Mouse (Mus musculus): Measurements from ENCODE around the gene St6galnac3. TPM values are rescaled to one million over a fixed set of nuclear protein-coding genes. Genes with fewer than 3 reads are reported as not detected.

Gene St6galnac3
- polyA plus RNA-seq, 3 experiments from 2014 or later, result 39.4 to 85.0 (median 71.2) TPM

- no peak for ATAC-seq
Observed at GRCm38 (mm10) chr3:153276830-153277388, 448.1 kb downstream of the St6galnac3 start.

GRCm38 (mm10) chr3:153276101-153276829 is 448.7 kb downstream of the St6galnac3 start:
- ATAC-seq, result peak; percentile 89

GRCm38 (mm10) chr3:153272241-153272640 is 452.7 kb downstream of the St6galnac3 start:
- no peak for ATAC-seq

- ATAC-seq, result no peak
Observed at GRCm38 (mm10) chr3:153267397-153267796, 457.6 kb downstream of the St6galnac3 start.

GRCm38 (mm10) chr3:153261985-153262384 is 463.0 kb downstream of the St6galnac3 start:
- no peak for ATAC-seq

GRCm38 (mm10) chr3:153260225-153260933 is 464.6 kb downstream of the St6galnac3 start:
- ATAC-seq, result peak; percentile 89

- no peak for ATAC-seq
Observed at GRCm38 (mm10) chr3:153255910-153256309, 469.1 kb downstream of the St6galnac3 start.

GRCm38 (mm10) chr3:153251653-153252052 is 473.3 kb downstream of the St6galnac3 start:
- no peak for ATAC-seq

- peak; percentile 99 for ATAC-seq
Observed at GRCm38 (mm10) chr3:153250598-153251257, 474.2 kb downstream of the St6galnac3 start.

- ATAC-seq, result no peak
Observed at GRCm38 (mm10) chr3:153248866-153249265, 476.1 kb downstream of the St6galnac3 start.

GRCm38 (mm10) chr3:153248029-153248428 is 476.9 kb downstream of the St6galnac3 start:
- ATAC-seq, result no peak

- ATAC-seq, result no peak
Observed at GRCm38 (mm10) chr3:153242524-153242923, 482.4 kb downstream of the St6galnac3 start.

GRCm38 (mm10) chr3:153241134-153241533 is 483.8 kb downstream of the St6galnac3 start:
- peak; percentile 57 for ATAC-seq

- ATAC-seq, result peak; percentile 56
Observed at GRCm38 (mm10) chr3:153240366-153240765, 484.6 kb downstream of the St6galnac3 start.

GRCm38 (mm10) chr3:153238381-153238780 is 486.6 kb downstream of the St6galnac3 start:
- ATAC-seq, result no peak

- ATAC-seq, result no peak
Observed at GRCm38 (mm10) chr3:153236262-153236661, 488.7 kb downstream of the St6galnac3 start.

GRCm38 (mm10) chr3:153222611-153223402 is 502.2 kb downstream of the St6galnac3 start:
- ATAC-seq, result no peak

- no peak for ATAC-seq
Observed at GRCm38 (mm10) chr3:153219391-153219790, 505.6 kb downstream of the St6galnac3 start.

- ATAC-seq, result no peak
Observed at GRCm38 (mm10) chr3:153208186-153208585, 516.8 kb downstream of the St6galnac3 start.

GRCm38 (mm10) chr3:153204046-153204445 is 520.9 kb downstream of the St6galnac3 start:
- no peak for ATAC-seq

- no peak for ATAC-seq
Observed at GRCm38 (mm10) chr3:153201835-153202234, 523.1 kb downstream of the St6galnac3 start.

- no peak for ATAC-seq
Observed at GRCm38 (mm10) chr3:153200801-153201200, 524.2 kb downstream of the St6galnac3 start.

All from inflammation-experienced regulatory T-cells, adult 6 months (primary cell).